Mouse (Mus musculus): Measurements from ENCODE around the gene Acadm.

Gene Acadm

DNA sequence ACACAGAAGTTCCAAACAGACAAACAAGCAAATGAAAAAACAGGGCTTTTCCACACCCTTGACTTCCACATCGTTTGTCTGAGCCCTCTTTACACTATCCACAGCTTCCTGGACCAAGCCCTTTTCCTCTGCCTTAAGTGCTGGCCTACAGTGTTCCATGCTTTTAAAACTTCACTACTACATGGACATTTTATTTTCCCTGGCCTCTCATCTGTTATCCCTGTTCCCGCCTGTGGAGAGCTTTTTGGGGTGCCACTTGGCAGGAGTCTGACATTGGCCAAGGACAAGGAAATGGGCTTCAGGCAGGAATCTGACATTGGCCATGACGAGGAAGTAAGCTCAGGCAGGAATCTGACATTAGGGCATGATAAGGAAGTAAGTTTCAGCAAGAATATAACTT is 41.8 kb downstream of the Acadm start:
- DNase-seq (ENCODE audit: low spot score in 2 of 2), result no peak

DNA sequence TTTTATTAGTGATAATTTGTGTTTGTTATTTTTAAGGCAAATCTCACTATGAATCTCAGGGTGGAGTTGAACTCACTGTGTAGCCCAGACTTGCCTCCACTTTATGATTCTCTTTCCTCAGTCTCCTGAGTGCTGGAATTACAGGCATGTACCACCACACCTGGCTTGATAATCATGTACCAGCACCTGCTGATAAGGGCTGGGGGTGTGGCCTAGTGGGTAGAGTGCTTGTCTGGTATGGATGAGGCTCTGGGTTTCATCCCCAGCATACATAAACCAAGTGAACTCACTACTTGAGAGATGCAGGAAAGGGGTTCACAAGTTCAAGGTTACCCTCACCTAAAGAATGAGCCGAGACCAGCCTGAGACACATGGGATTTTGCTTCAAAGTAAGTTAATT is 42.5 kb downstream of the Acadm start:
- no peak for DNase-seq (ENCODE audit: low spot score in 2 of 2)

DNA sequence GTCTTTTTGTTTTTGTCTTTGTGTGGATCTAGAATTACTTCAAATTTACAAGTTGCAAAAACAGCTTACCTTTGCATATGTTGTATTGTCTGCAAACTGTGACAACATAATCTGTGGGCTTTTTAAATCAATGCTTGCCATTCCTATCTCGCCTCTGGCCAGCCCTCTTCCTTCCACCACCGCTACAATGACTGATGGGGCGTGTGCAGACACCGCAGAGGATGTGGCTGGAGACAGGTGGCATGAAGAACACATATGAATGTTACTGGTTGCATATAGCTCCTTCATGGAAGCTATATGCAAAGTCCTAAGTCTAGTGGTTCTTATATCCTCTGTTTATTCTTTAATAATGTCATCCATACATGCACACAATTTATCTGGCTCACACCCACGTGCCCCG is 47.2 kb downstream of the Acadm start:
- no peak for DNase-seq (ENCODE audit: low spot score in 2 of 2)

DNA sequence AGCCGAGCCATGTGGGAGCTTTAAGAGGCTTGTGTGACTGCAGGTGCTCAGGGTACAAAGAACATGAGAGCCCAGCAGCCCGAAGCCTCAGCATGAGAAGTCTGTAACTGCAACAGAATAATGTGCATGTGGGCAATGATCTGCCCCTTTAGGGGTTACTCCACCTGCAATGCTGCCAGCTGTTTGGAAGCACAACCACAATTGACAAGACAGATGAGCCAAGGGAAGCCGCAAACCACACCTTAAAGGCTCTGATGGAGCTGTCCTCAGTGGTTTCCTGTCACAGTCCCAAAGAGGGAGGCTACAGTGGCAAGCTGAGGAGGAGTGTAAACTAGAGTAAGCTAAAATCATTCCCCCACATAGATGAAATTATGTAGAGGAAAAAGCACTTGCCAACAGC is 49.0 kb downstream of the Acadm start:
- DNase-seq (ENCODE audit: low spot score in 2 of 2), result no peak

DNA sequence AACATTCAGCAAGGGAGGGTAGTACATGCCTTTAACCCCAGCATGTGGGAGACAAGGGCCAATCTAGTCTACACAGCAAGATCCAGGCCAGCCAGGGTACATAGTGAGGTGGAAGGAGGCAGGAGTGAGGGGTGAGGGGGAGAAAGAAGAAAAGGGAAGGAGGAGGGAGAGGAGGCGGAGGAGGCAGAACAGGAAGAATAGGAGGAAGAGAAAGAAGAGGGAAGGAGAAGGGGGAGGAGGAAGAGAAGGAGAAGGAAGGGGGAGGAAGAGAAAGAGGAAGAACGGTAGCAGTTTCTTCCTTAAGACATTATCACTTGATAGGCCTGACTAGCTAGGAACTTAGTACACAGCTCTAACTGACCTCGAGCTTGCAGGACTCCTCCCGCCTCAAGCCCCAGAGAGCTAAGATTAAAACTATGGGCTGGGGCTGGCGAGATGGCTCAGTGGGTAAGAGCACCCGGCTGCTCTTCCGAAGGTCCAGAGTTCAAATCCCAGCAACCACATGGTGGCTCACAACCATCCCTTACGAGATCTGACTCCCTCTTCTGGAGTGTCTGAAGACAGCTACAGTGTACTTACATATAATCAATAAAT is 55.1 kb downstream of the Acadm start:
- no peak for DNase-seq (ENCODE audit: low spot score in 2 of 2)

DNA sequence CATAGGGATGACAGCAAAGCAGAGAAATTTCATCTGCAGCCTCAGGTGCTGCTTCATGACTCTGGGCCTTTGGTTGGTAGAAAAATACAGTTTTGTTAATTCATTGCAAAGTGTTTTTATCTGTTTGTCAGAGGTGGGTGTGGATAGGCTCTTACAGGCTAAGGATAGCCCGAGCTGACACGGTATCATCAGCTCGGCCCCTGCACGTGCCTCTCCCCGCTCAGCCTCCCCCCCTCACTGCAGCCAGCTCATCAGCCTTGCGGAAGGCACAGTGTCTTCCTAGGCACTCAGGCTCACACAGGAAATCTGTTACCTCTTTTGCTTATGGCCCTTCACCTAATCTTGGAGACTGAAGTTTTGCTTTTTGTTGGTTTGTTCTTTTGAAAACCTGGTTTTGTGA is 56.3 kb downstream of the Acadm start:
- DNase-seq (ENCODE audit: low spot score in 2 of 2), result no peak

DNA sequence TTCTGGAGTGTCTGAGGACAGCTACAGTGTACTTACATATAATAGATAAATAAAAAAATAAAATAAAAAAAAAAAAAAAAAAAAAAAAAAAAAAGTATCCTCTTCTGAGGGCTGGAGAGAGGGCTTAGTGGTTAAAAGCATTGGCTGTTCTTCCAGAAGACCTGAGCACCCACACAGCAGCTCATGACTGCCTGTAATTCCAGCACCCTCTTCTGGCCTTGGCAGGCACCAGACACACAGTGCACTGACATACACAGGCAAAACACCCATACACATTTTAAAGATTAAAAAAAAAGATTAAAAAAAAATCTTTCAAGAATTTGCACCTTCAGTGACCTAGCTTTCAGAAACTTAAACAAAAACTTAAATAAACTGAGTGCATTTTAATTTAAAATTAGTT is 58.1 kb downstream of the Acadm start:
- no peak for DNase-seq (ENCODE audit: low spot score in 2 of 2)
